Mouse (Mus musculus): Measurements from ENCODE around the gene Zfp524. TPM values are rescaled to one million over a fixed set of nuclear protein-coding genes. Genes with fewer than 3 reads are reported as not detected.
"Not testable (repeated sequence)": the region's sequence is repeated elsewhere in the genome, so short reads cannot be mapped to it uniquely, and the experiment has no call there.

Zfp524 gene
- total RNA-seq, 2 experiments from 2014 or later: 8.4 TPM

DNA sequence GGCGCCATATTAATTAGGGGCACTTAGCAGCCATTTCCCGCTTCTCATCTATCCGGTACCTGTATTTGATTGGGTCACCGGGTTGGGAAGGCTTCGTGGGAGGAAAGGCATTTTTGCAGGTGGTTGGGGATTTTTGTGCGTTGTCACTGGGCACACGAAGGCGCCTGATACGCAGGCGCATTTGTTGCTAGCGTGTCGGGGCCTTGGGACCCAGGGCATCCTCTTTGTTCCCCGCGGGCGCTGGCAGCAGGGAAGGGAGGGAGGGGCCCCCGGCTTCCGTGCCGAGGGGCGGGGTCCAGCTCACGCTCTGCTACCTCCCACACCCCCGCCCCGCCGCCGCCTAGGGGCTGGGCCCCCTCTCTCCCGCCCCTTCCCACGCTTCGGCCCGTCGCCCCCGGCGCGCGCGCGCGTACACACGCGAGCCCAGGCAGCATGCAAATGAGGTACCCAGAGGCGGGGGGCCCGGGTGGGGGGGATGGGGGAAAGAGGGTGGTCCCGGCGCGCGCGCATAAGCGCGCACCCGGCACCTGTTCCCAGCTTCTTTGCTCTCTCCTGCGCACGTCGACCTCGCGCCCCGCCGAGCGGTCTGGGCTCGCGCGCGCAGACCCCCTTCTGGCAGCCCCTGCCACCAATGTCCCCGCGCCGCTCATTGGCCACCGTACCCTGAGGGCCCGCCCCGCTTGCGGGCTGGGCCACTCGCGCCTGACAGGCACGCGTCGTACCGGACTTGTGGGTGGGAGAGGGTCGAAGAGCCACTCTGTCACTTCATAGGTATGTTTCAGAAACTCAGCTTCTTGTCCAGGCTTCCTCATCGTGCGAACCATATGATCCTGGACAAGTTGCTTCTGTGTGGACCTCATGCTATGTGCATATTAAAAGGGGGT is 1.1 kb downstream of the Zfp524 start, which contains the start of gene Gm44973:
Gm44973 (plus strand) TSS at position 379 of the 884 bp plus-strand sequence.
- peak; percentile 89 to 96 for DNase-seq (ENCODE audit: low spot score in 2 of 2)

DNA sequence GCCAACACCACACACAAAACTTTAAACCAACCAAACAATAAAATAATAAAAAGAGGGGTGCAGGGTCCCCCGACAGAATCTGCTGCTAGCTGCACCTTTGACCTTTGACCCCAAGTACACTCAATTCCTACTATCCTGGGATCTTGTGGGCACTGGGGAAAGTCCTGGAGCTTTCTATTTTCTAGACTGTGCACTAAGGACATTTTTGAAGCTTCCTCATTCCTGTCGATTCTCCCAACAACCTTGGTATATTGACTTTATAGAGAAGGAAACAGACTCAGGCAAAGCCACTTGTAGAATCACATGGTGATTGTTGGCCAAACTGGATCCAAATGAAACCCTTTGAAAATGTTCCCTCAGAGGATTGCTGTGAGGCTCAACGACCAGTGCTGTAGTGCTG is 1.8 kb downstream of the Zfp524 start:
- no peak for DNase-seq (ENCODE audit: low spot score in 2 of 2)

- DNase-seq (ENCODE audit: low spot score in 2 of 2): no peak
Measured at GRCm38 (mm10) chr7:5016920-5017319, 2.7 kb downstream of the Zfp524 start.

- DNase-seq (ENCODE audit: low spot score in 2 of 2): no peak
Measured at GRCm38 (mm10) chr7:5017352-5017751, 3.1 kb downstream of the Zfp524 start.

DNA sequence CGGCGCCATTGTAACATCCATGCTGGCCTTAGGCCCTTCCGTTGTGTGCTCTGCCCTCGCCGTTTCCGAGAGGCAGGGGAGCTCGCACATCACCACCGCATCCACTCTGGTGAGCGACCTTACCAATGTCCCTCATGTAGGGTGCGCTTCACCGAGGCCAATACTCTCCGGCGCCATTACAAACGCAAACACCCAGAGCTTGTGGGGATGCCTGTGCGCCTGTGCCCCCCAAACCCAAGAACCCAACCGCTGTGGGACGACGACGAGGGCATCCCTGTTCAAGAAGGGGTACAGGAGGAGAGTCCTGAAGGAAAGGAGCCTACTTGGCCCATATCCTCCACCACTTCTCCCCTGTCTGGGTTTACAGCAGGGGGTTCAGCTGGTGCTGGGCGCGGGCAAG is 3.7 kb downstream of the Zfp524 start:
- no peak for DNase-seq (ENCODE audit: low spot score in 2 of 2)

GRCm38 (mm10) chr7:5019576-5019975 is 5.4 kb downstream of the Zfp524 start:
- not testable (repeated sequence) for DNase-seq (ENCODE audit: low spot score in 2 of 2)

- peak; percentile 99 for DNase-seq (ENCODE audit: low spot score in 2 of 2)
Measured at GRCm38 (mm10) chr7:5020000-5020681, 5.9 kb downstream of the Zfp524 start, which contains the start of the genes Zfp865 and Ccdc106. Gene Zfp865, plus strand, starts transcription at chr7:5020376. Gene Ccdc106, plus strand, starts transcription at chr7:5020553.

- no peak for DNase-seq (ENCODE audit: low spot score in 2 of 2)
Measured at GRCm38 (mm10) chr7:5020685-5021084, 6.5 kb downstream of the Zfp524 start.

- no peak for DNase-seq (ENCODE audit: low spot score in 2 of 2)
Measured at GRCm38 (mm10) chr7:5021197-5021596, 7.0 kb downstream of the Zfp524 start.

- DNase-seq (ENCODE audit: low spot score in 2 of 2): no peak
Measured at GRCm38 (mm10) chr7:5029543-5029942, 15.3 kb downstream of the Zfp524 start.

DNA sequence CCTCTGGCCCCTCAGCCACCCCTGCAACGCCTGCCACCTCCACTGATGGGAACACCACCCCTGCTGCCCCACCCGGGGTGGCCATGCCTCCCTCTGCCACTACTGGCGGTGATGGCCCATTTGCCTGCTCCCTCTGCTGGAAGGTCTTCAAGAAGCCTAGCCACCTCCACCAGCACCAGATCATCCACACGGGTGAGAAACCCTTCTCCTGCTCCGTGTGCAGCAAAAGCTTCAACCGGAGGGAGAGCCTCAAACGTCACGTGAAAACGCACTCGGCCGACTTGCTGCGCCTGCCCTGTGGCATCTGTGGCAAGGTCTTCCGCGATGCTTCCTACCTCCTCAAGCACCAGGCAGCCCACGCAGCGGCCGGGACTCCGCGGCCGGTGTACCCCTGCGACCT is 15.7 kb downstream of the Zfp524 start:
- no peak for DNase-seq (ENCODE audit: low spot score in 2 of 2)

DNA sequence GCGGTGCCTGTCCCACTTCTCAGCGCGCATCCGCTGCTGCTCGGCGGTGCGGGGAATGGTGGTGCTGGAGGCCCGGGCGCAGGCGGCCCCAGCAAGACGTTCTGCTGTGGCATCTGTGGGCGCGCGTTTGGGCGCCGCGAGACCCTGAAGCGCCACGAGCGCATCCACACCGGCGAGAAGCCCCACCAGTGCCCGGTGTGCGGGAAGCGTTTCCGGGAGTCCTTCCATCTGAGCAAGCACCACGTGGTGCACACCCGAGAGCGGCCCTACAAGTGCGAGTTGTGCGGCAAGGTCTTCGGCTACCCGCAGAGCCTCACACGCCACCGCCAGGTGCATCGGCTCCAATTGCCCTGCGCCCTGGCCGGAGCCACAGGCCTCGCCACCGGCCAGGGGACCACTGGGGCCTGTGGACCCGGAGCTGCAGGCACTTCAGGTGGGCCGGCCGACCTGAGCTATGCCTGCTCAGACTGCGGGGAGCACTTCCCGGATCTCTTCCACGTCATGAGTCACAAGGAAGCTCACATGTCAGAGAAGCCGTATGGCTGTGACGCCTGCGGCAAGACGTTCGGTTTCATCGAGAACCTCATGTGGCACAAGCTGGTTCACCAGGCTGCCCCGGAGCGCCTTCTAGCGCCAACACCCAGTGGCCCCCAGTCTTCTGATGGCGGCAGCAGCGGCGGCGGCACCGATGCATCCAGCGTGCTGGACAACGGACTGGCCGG is 16.5 kb downstream of the Zfp524 start:
- no peak for DNase-seq (ENCODE audit: low spot score in 2 of 2)

DNA sequence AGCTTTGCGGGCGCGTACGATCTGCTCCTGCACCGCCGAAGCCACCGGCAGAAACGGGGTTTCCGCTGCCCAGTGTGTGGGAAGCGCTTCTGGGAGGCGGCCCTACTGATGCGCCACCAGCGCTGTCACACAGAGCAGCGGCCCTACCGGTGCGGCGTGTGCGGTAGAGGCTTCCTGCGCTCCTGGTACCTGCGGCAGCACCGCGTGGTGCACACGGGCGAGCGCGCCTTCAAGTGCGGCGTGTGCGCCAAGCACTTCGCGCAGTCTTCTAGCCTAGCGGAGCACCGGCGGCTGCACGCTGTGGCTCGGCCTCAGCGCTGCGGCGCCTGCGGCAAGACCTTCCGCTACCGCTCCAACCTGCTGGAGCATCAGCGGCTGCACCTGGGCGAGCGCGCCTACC is 17.3 kb downstream of the Zfp524 start:
- no peak for DNase-seq (ENCODE audit: low spot score in 2 of 2)

- DNase-seq (ENCODE audit: low spot score in 2 of 2): no peak
Measured at GRCm38 (mm10) chr7:5033818-5034217, 19.6 kb downstream of the Zfp524 start, which contains the start of gene 4632433K11Rik. Gene 4632433K11Rik, plus strand, starts transcription at chr7:5034118.

- DNase-seq (ENCODE audit: low spot score in 2 of 2): no peak
Measured at GRCm38 (mm10) chr7:5035628-5036027, 21.4 kb downstream of the Zfp524 start.

DNA sequence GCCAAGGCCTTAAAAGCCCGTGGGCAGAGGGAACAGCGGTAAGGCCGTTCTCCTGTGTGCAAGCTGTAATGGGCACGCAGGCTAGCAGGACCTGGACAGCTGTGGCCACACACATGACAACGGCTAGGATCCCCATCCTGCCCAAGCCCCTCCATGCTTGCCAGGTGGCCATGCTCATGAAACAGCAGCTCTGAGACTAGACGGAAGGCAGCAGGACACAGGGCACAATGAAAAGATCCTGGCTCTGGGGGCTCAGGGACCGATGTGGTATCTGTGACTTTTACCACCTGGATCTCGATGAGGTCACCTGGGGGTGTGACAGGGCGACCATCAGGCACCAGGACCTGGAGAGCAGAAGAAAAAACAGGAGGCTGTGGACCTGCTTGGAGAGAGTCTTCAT is 21.9 kb downstream of the Zfp524 start:
- DNase-seq (ENCODE audit: low spot score in 2 of 2): no peak

GRCm38 (mm10) chr7:5037026-5037425 is 22.8 kb downstream of the Zfp524 start:
- no peak for DNase-seq (ENCODE audit: low spot score in 2 of 2)

DNA sequence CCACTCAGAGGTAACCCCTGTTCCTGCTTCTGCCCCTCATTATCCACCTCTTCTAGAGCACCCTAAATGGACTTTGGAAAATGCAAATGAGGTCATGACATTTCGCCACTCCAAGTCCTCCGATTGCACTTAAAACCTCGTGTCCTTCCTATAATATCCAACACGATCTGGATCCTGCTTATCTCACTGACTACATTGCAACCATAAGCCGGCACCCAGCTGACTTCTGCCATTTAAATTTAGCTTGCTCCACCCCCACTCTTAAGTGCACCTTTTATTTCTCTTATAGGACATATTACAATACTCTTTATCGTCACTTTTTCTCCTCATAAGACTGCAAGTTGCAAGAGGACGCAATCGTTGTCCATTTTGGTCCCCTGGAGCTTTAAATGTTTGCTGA is 23.3 kb downstream of the Zfp524 start:
- no peak for DNase-seq (ENCODE audit: low spot score in 2 of 2)

- DNase-seq (ENCODE audit: low spot score in 2 of 2): peak; percentile 89 to 93
Measured at GRCm38 (mm10) chr7:5038109-5038732, 24.0 kb downstream of the Zfp524 start, which contains the start of gene Zfp784. Gene Zfp784, minus strand, starts transcription at chr7:5038446.

DNA sequence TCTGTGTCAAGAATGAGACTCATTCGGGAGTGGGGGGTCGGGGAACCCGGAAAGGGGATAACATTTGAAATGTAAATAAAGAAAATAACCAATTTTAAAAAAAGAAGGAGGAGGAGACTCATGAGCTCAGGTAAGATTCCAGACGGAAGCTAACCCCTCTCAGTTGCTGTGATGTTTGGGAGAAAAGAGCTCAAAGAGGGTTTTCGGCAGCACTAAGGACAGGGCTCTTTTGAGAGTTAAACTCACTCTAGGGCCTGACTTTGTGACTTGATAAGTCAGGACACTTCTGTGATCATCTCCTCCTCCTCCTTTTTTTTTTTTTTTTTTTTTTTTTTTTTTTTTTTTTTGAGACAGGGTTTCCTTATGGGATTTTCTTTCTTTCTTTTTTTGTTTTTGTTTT is 24.7 kb downstream of the Zfp524 start:
- no peak for DNase-seq (ENCODE audit: low spot score in 2 of 2)

DNA sequence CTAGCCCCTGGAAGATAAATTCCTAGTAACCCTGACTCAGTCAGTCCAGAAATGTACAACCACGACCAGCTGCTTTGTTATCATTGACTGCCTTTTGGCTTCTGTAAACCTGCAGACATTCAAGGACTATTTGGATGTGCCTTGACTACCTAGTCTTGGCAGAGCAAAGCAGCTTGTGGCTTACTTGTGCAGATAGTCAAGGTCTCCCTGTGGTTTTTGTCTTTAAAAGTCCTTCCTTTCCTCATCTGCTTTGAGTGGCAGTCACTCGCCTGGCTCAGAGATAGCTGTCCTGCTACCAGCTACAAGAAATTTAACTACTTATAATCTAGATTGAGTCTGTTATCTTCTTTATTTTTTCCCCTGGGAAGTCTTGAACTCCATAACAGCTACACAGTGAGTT is 30.8 kb downstream of the Zfp524 start:
- DNase-seq (ENCODE audit: low spot score in 2 of 2): no peak
